Mouse (Mus musculus): ENCODE measurements around the gene Ccdc27.

Gene Ccdc27

GRCm38 (mm10) chr4:154024729-154025521 is 17.6 kb downstream of the Ccdc27 start:
- DNase-seq, result peak; percentile 52

DNA sequence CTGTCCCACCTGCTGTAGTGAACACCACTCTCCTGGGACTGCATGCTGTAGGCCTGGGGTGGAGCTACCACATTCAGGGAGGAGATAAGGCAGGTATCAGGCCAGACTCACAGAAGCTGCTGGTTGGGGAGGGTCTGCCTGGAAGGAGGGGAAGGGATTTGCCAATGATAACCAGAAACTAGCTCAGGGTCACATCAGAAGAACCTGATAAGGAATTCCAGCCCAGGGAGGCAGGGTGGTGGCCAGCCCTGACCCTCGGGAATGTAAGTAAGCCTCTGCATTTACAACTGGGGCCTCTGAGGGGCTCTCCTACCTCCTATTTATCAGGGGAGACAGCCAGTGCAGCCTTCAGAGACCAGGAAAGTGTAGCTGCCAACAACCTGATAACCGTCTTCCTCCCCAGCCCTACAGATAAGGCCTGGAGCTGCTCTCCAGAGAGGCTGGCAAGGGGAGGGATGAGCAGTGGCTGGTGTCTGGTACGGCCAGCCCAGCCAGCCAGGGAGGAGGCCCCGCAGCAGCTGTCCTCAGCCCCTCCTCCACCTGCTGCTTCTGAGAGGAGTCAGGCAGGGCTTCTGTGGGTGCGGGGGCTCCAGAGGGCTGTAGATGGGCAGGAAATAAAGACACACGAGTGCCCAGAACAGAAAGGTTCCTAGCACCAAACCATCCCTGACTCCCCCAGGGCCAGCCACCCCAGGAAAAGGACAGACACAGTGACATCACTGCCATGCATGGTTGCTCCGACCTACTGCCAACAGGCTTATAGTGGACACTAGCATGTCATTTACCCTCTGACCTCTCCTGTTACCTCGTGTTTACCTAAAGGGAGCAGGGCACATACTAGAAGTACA is 18.5 kb downstream of the Ccdc27 start:
- peak; percentile 72 for DNase-seq

DNA sequence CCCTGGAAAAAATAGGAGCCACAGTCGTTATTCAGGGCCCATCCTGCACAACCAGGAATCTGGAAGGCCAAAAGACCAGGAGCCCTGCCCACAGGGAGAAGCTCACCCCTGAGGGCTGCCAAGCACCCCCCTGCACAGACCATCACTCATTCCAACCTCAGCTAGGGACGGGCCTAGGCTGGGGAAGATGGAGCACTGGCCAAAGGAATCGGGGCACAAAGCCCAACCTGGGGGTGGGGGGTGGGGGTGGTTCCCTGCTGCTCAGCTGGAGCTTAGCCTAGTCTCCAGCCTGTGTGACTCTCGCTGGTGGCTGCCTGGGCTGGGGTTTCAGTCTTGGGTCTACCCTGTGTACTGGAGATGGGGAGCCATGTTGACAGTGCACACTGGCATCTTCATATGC is 19.6 kb downstream of the Ccdc27 start:
- no peak for DNase-seq

- peak; percentile 91 for DNase-seq
These were observed 20.1 kb downstream of the Ccdc27 start for GRCm38 (mm10) chr4:154022407-154022806.

GRCm38 (mm10) chr4:154021432-154021831 is 21.0 kb downstream of the Ccdc27 start:
- peak; percentile 73 for DNase-seq

DNA sequence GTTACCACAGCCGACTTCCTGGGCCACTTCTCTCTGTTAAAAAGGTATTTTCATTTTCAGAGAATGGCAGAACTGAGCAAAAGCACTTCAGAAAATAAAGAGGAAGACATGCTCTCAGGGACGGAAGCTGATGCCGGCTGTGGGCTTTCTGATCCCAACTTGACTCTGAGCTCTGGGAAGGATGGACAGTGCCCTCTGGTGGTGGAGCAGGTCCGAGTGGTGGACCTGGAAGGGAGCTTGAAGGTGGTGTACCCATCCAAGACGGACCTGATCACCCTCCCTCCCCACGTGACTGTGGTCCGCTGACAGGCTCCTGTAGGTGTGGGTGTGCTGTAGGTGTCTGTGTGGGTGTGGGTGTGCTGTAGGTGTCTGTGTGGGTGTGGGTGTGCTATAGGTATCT is 22.9 kb downstream of the Ccdc27 start:
- DNase-seq, result peak; percentile 75

GRCm38 (mm10) chr4:154015476-154015875 is 27.0 kb downstream of the Ccdc27 start:
- no peak for DNase-seq

DNA sequence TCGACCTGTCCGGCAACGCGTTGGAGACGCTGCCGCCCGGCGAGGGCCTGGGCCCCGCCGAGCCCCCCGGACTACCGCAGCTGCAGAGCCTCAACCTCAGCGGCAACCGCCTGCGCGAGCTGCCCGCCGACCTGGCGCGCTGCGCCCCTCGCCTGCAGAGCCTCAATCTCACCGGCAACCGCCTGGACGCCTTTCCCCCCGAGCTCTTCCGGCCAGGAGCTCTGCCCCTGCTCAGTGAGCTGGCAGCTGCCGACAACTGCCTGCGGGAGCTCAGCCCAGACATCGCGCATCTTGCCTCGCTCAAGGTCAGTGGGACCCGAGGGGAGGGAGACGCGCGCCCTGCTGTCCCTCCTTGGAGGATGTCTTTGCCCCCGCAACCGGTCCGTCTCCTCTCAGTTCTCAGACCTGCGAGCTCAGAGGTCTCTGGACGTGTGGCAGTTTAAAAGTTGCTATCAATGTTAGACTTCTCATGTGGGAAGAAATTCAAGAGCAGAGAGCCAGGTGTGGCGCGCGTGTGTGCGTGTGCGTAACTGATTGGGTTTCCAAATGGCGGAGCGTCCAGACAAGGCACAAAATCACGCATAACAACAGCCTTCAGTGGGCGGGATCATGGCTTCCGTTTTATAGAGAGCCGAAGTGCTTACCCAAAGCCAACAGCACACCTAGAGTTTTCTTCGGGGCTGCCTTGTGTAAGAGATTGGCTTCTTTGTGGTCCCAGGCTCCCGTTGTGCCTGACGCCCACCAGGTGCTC is 30.2 kb downstream of the Ccdc27 start:
- no peak for DNase-seq

DNA sequence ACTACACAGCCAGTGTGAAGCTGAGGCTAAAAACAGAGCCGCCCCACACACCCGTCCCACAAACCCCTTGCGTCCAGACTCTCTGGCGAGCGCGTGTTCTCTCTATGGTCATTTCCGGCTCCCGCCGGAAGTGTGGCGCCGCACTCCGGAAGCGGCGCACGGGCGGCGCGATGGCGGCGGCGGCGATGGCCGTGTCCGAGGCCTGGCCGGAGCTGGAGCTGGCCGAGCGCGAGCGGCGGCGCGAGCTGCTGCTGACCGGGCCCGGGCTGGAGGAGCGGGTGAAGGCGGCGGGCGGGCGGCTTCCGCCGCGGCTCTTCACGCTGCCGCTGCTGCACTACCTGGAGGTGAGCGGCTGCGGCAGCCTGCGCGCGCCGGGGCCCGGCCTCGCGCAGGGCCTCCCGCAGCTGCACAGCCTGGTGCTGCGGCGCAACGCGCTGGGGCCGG is 30.8 kb downstream of the Ccdc27 start, which contains the start of gene Lrrc47:
TSS of gene Lrrc47 (plus strand) at position 86 of the 444 bp plus-strand sequence.
- peak; percentile 90 for DNase-seq

DNA sequence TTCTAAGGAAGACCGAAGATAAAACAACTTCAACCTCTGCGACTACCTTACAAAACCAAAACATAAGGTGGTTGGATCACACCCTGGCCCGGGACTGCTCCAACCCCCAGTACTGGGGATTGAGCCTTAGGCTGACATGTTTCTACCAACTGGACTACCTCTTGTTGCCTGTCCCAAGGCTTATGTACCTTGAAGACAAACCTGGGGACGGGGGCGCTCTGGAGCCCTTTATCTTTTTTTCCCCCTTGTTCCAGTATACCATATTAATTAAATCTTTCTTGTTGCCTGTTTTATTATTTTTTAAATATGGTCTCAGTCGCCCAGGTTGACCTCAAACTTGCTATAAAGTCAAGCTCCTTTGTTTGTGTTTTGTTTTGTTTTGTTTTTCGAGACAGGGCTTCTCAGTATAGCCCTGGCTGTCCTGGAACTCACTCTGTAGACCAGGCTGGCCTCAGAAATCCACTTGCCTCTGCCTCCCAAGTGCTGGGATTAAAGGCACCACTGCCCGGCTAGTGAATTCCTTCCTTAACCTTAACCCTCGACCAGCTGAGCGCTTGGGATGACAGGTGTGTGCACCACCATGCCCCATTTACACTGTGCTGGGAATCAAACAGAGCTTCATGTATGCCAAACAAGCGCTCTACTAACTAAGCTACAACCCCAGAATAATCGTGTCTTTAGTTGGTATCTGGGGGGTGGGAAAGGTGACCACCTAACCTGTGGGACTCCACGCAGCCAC is 31.4 kb downstream of the Ccdc27 start:
- no peak for DNase-seq

DNA sequence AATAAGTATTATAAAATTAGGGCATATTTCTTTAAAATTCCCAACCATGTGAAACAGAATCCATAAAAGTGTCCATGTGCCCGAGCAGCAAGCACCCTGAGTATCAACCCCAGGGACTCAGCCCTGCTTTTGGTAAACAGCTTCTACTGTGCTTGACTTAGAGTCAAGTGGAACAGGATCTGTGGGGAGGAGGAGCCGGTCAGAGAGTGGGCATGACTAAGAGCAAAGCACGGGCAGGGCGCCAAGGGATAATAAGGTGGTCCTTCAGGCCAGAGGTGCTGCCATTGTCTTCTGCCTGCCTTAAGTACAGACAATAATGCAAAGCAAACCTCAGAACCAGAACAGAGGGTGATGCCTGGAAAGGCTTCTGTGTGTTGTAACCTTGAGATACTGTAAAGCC is 34.7 kb downstream of the Ccdc27 start:
- DNase-seq, result no peak

GRCm38 (mm10) chr4:154006264-154006663 is 36.2 kb downstream of the Ccdc27 start:
- DNase-seq, result no peak

GRCm38 (mm10) chr4:154005488-154005887 is 37.0 kb downstream of the Ccdc27 start:
- no peak for DNase-seq

DNA sequence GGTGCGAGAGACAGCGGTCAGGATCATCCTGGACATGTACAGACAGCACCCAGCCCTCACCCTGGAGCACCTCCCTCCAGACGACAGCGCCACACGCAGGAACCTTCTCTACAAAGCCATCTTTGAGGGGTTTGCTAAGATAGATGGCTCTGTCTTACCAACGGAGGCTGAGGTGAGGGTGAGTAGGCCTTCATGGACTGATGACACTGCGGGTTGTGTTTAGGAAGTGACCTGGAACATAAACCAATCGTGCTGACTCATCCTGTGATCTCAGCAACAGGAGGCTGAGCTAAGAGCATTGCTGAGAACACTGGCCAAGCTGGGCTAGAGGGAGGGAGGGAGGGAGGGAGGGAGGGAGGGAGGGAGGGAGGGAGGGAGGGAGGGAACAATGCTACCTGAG is 49.0 kb downstream of the Ccdc27 start:
- DNase-seq, result no peak

GRCm38 (mm10) chr4:153992715-153993114 is 49.8 kb downstream of the Ccdc27 start:
- no peak for DNase-seq

DNA sequence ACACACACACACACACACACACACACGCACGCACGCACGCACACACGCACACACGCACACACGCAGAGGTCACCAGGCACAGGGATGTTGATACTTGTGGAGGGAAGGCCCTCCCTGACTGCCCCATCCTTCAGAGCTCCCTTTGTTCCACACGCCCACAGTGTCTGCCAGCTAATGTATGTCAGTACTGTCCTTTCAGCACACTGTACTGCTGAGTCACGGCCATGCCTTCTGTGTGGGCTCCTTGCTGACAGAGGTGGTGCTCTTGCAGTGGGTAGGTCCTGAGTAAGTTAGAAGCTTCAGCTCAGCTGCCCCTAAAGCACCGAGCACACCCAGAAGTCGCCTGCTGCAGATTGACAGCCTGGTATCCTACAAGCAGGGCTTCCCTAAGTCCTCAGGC is 62.0 kb downstream of the Ccdc27 start:
- no peak for DNase-seq

DNA sequence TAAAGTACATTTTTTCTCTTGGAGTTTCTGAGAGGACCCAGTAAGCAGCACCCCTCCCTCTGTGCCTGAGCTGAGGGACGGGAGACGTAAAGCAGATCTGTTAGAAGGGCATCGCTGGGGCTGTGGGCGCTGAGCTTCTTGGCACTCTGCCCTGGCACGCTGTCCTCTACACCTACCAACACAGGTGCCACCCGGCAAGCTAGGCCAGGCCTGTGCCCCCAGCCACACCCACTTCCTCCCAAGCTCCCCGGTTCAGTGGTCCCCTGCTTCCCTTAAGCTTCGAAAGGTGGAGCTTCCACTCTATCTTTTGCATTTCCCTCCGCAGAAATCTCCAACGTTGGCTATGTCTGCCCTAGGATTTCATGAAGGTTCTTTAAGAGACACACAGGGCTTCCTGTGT is 63.2 kb downstream of the Ccdc27 start:
- no peak for DNase-seq
